Mouse (Mus musculus) left cerebral cortex, postnatal 4 days (tissue): ENCODE results near the gene 2900092C05Rik. TPM values are rescaled to one million over a fixed set of nuclear protein-coding genes. Genes with fewer than 3 reads are reported as not detected.

Experiments
- DNase-seq: peaks from one replicate; pipeline ENCODE4 v3.0.0-alpha.2; 2022
- intact Hi-C: fragments of 180-260 bp; cut with DNase I; formaldehyde crosslinking; loops from one replicate; pipeline ENCODE4 v1.15.1; 2025
- total RNA-seq, 2 experiments: library from RNA; stranded (reverse); gene quantifications; 2 replicates each; pipeline ENCODE4 v1.2.3; 2021

2900092C05Rik gene
- not detected for total RNA-seq

GRCm38 (mm10) chr7:12512217-12512616, at the start of gene 2900092C05Rik:
2900092C05Rik (plus strand) TSS chr7:12512517.
- no peak for DNase-seq
- intact Hi-C loops = no loop called here

- intact Hi-C loops = loop anchor here (10.0 kb wide), 1 partner anchor 54 kb away; the partner anchor contains the start of gene Zfp551
- DNase-seq = peak; percentile 89
These were observed 33.9 kb upstream of the 2900092C05Rik start, which contains the start of gene Zfp606 for GRCm38 (mm10) chr7:12478158-12479008. Zfp606 (plus strand) TSS chr7:12478293.

DNA sequence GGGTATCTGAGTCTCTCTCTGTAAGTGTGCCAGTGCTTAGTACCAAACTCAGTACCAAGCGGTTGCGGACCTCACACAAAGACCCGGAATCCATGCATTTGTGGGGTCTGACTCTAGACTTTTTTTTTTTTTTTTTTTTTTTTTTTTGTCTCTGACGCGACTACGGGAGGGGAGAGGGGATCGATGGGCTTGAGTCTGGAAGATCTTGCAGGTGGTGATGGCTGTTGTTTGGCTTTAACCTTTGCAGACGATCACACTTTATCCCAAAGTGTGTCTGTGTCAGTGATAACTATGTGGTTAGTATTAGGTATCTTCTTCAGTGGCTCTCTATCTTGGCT, 33.3 kb upstream of the 2900092C05Rik start:
- no peak for DNase-seq
- intact Hi-C loops = loop anchor here (10.0 kb wide), 1 partner anchor 54 kb away; the partner anchor contains the start of gene Zfp551

GRCm38 (mm10) chr7:12479525-12479924, 32.8 kb upstream of the 2900092C05Rik start:
- intact Hi-C loops = loop anchor here (10.0 kb wide), 1 partner anchor 55 kb away; the partner anchor contains the start of gene Zfp551
- no peak for DNase-seq

DNA sequence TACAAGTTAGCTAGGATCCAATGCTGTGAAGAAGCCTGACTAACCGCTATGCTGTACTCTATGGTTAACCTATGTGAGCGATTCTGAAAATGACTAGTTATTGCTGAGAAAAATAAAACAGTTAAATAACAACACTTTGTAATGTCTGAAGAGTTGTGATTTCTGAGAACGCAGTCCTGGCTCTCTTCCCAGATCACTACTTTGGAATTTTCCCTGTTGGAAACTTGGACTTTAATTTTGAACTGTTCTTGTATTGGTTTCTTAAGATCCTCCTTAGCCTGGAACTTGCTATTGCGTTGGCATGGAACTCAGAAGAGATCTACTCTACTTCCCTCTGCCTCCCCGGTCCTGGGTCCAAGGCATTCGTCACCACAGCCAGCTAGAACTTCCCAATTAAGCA, 28.5 kb upstream of the 2900092C05Rik start:
- intact Hi-C loops = no loop called here
- no peak for DNase-seq

DNA sequence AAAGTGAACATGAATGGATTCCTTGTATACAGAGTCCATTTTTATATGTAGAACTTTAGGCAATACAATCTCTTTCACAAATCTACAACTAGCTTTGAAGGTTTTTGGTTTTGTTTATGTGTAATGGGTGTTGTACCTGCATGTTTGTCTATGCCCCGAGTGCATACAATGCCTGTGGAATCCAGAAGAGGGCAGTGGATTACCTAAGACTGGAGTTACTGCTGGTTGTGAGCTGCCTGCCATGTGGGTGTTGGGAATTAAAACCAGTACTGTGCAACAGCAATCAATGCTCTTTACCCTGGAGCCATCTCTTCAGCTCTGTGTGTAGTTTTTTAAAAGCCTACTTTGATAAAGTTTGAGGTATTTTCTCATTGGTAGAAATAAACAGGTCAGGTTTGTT, 26.4 kb upstream of the 2900092C05Rik start:
- intact Hi-C loops = no loop called here
- no peak for DNase-seq

GRCm38 (mm10) chr7:12486691-12487090, 25.6 kb upstream of the 2900092C05Rik start:
- intact Hi-C loops = no loop called here
- DNase-seq = no peak

GRCm38 (mm10) chr7:12510913-12511312, 1.4 kb upstream of the 2900092C05Rik start:
- intact Hi-C loops = no loop called here
- DNase-seq = no peak

Other genes with a start within 250 kb of the 2900092C05Rik start
- under 1 TPM in 1 of 2 experiments, not detected in 1; 0.02 TPM for gene Vmn1r81, start 244.2 kb upstream of the 2900092C05Rik start, total RNA-seq
- gene Vmn1r82, start 212.1 kb upstream of the 2900092C05Rik start, total RNA-seq = not detected
- gene Vmn1r83, start 183.0 kb upstream of the 2900092C05Rik start, total RNA-seq = not detected
- not detected for gene Vmn1r84, start 143.2 kb upstream of the 2900092C05Rik start, total RNA-seq
- gene Zfp551, start 89.8 kb upstream of the 2900092C05Rik start, total RNA-seq = 10 to 100 TPM; 10.2 to 11.9 TPM
- gene Zfp606, start 34.2 kb upstream of the 2900092C05Rik start, total RNA-seq = 10 to 100 TPM; 22.3 to 25.9 TPM
- under 1 TPM; 0.06 to 0.12 TPM for gene Vmn2r53, start 96.3 kb downstream of the 2900092C05Rik start, total RNA-seq
- gene Vmn2r54, start 127.8 kb downstream of the 2900092C05Rik start, total RNA-seq = not detected
- not detected for gene Vmn2r55, start 172.5 kb downstream of the 2900092C05Rik start, total RNA-seq
- gene Vmn2r56, start 222.5 kb downstream of the 2900092C05Rik start, total RNA-seq = under 1 TPM in 1 of 2 experiments, not detected in 1; 0.06 TPM